In genomic region chr8:120264388-120264943, GRCm38 (mm10) we compare ENCODE assay signal across 9 mouse cellular contexts. TPM values are rescaled to one million over a fixed set of nuclear protein-coding genes. Genes with fewer than 3 reads are reported as not detected.
DNase-seq lines count a peak whose midpoint lies in the region; ATAC-seq and TF ChIP-seq lines count a peak whose summit lies in the region.
"Had no signal": no experiment of that assay in that cellular context is flagged by ENCODE, and none has a peak within 500 bp of the region (broad histone marks: within the 10 kb centered on the region; RNA-seq: fewer than 3 reads in every experiment).

No protein-coding gene starts in this region.

- no peak for TF ChIP-seq POLR2A in ES-Bruce4 (IDR thresholded peaks at IDR 0.05; ENCODE audit: insufficient read depth, low read length)

- no peaks in the 10 kb centered on the region for H3K9me3 ChIP-seq in heart, embryonic 13.5 days
- H3K9me3 ChIP-seq in ES-Bruce4 (replicated peaks; ENCODE audit: control insufficient read depth, insufficient read depth, low read length, poor library complexity, severe bottlenecking): no peaks in the 10 kb centered on the region
- no peaks in the 10 kb centered on the region for H3K9me3 ChIP-seq in hindbrain, embryonic 13.5 days
- H3K9me3 ChIP-seq in midbrain, embryonic 12.5 days: no peaks in the 10 kb centered on the region

- no peak; the same call in 1 of the 2 replicates for ATAC-seq in heart, embryonic 13.5 days (ENCODE audit: extremely low read depth, insufficient number of reproducible peaks, low FRiP score, low TSS enrichment)
- peak; percentile 15 for ATAC-seq in hindbrain, embryonic 13.5 days (ENCODE audit: low FRiP score)
- ATAC-seq in midbrain, embryonic 12.5 days (ENCODE audit: low FRiP score, low read depth): peak; percentile 47
- ATAC-seq: CD4-positive, CD25-positive, alpha-beta regulatory T cell, adult 4 months had no signal

- H3K9ac ChIP-seq in heart, embryonic 13.5 days: peak overlapping the region; percentile 69
- peak overlapping the region; percentile 55 for H3K9ac ChIP-seq in ES-Bruce4 (ENCODE audit: low read depth, poor library complexity, severe bottlenecking)
- H3K9ac ChIP-seq in hindbrain, embryonic 13.5 days: no peak overlapping the region
- 0 out of 2 replicates have a peak overlapping the region, but pooled peaks have one; percentile 17 for H3K9ac ChIP-seq in midbrain, embryonic 12.5 days (replicated peaks)

- no peak for TF ChIP-seq EP300 in ES-Bruce4 (IDR thresholded peaks at IDR 0.05; ENCODE audit: insufficient read depth, low read depth, low read length)

- 29% methylated on average over 13 of the region's 13 CpGs for WGBS in heart, embryonic 13.5 days
- WGBS in hindbrain, embryonic 13.5 days: 27% methylated on average over 13 of the region's 13 CpGs
- 37% methylated on average over 13 of the region's 13 CpGs for WGBS in midbrain, embryonic 12.5 days

- peak overlapping the region; percentile 38 for H3K4me3 ChIP-seq in heart, embryonic 13.5 days
- peak overlapping the region; percentile 41 for H3K4me3 ChIP-seq in ES-Bruce4 (ENCODE audit: low read depth, low read length)
- no peak overlapping the region for H3K4me3 ChIP-seq in hindbrain, embryonic 13.5 days
- no peak overlapping the region for H3K4me3 ChIP-seq in midbrain, embryonic 12.5 days

- peak overlapping the region; percentile 61 for H3K4me2 ChIP-seq in heart, embryonic 13.5 days
- H3K4me2 ChIP-seq in hindbrain, embryonic 13.5 days: peak overlapping the region; percentile 25; the same call in 1 of the 2 replicates
- H3K4me2 ChIP-seq in midbrain, embryonic 12.5 days (replicated peaks): peak overlapping the region; percentile 34; the same call in 1 of the 2 replicates

- peaks cover 13% of the 10 kb centered on the region; the same call in 1 of the 2 replicates for H3K27me3 ChIP-seq in heart, embryonic 13.5 days (replicated peaks)
- 0 out of 2 replicates have a peak, but pooled peaks cover 2% of the 10 kb centered on the region for H3K27me3 ChIP-seq in ES-Bruce4 (ENCODE audit: control insufficient read depth, insufficient read depth, low read length, poor library complexity, severe bottlenecking)
- H3K27me3 ChIP-seq in hindbrain, embryonic 13.5 days: peaks cover 16% of the 10 kb centered on the region; the same call in 1 of the 2 replicates
- peaks cover 9% of the 10 kb centered on the region for H3K27me3 ChIP-seq in midbrain, embryonic 12.5 days

- peak overlapping the region; percentile 82 for H3K27ac ChIP-seq in heart, embryonic 13.5 days (replicated peaks)
- no peak overlapping the region for H3K27ac ChIP-seq in ES-Bruce4 (ENCODE audit: insufficient read depth, low read length)
- peak overlapping the region; percentile 82 for H3K27ac ChIP-seq in hindbrain, embryonic 13.5 days
- H3K27ac ChIP-seq in midbrain, embryonic 12.5 days (replicated peaks): peak overlapping the region; percentile 85

- no peak for DNase-seq in heart, adult 11 months
- no peak for DNase-seq in gastrocnemius, postnatal 4 days (ENCODE audit: low spot score in 2 of 2)
- no peak for DNase-seq in gastrocnemius, postnatal 10 days
- no peak for DNase-seq in c-Kit-positive CD71-positive TER-119-positive erythroid progenitor cells, embryonic 14.5 days (ENCODE audit: low spot score)

- no peaks in the 10 kb centered on the region for H3K36me3 ChIP-seq in heart, embryonic 13.5 days
- no peaks in the 10 kb centered on the region for H3K36me3 ChIP-seq in ES-Bruce4 (ENCODE audit: control insufficient read depth, insufficient read depth, low read length, poor library complexity, severe bottlenecking)
- H3K36me3 ChIP-seq in hindbrain, embryonic 13.5 days: no peaks in the 10 kb centered on the region
- H3K36me3 ChIP-seq in midbrain, embryonic 12.5 days: no peaks in the 10 kb centered on the region

- TF ChIP-seq CTCF in ES-Bruce4 (IDR thresholded peaks at IDR 0.05; ENCODE audit: low read depth, low read length): no peak

- peaks cover 65% of the 10 kb centered on the region for H3K4me1 ChIP-seq in heart, embryonic 13.5 days
- no peaks in the 10 kb centered on the region for H3K4me1 ChIP-seq in ES-Bruce4 (ENCODE audit: control insufficient read depth, insufficient read depth, low read length)
- H3K4me1 ChIP-seq in hindbrain, embryonic 13.5 days (replicated peaks): peaks cover 72% of the 10 kb centered on the region
- peaks cover 77% of the 10 kb centered on the region for H3K4me1 ChIP-seq in midbrain, embryonic 12.5 days

RNA-seq across cellular contexts. Expression of gene Gse1, which starts 36.2 kb away (rescaled TPM):
- polyA plus RNA-seq in heart, embryonic 13.5 days (2015; fragmentation: Nextera tagmentation; extraction: Ambion mirVana): 8.5 and 8.6 TPM in 2 replicates
- polyA plus RNA-seq in ES-Bruce4 (2011; ENCODE audit: insufficient read depth, insufficient read length, low read depth, missing spikeins): 20.7 and 31.8 TPM in 2 replicates
- polyA plus RNA-seq in hindbrain, embryonic 13.5 days (2015; fragmentation: Nextera tagmentation; extraction: Ambion mirVana): 21.3 and 22.1 TPM in 2 replicates
- 26.5 and 28.8 TPM in 2 replicates for polyA plus RNA-seq in midbrain, embryonic 12.5 days (2016; fragmentation: Nextera tagmentation; extraction: Ambion mirVana)
- 10 to 100 TPM; 45.9 to 48.7 TPM for total RNA-seq in gastrocnemius, postnatal 4 days (2021)
- 10 to 100 TPM; 25.5 to 38.6 TPM for total RNA-seq in gastrocnemius, postnatal 10 days (2021)

Comparison
In these comparisons a context has a peak if more than half of its experiments do, and no peak if none do; other contexts are left out.
1. H3K4me3 ChIP-seq: peak in heart, embryonic 13.5 days (single experiment) and ES-Bruce4 (single experiment); none in hindbrain, embryonic 13.5 days (single experiment) and midbrain, embryonic 12.5 days (single experiment).
2. Peak in every context shown above with its lines, with median percentiles within 50 percentile points of each other: H3K4me2 ChIP-seq.